Mouse (Mus musculus) G1E (cell line): Measurements from ENCODE around the gene Utp18. TPM values are rescaled to one million over a fixed set of nuclear protein-coding genes. Genes with fewer than 3 reads are reported as not detected.

Experiments
- ATAC-seq: 2 replicates; pipeline ENCODE4 v1.8.0; 2016; ENCODE audit warnings: mild to moderate bottlenecking; ENCODE audit not compliant: insufficient number of reproducible peaks, poor library complexity, low FRiP score, severe bottlenecking; ENCODE audit errors: extremely low read depth
- DNase-seq: peaks from one replicate; pipeline ENCODE4 v3.0.0; 2012; ENCODE audit warnings: low spot score
- H3K27me3 ChIP-seq: 2 replicates; pipeline ENCODE4 v1.6.1; 2012; ENCODE audit warnings: mild to moderate bottlenecking, low read length, inconsistent platforms; ENCODE audit not compliant: insufficient read depth
- H3K36me3 ChIP-seq: replicated peaks from 2 replicates; pipeline ENCODE3; 2012; ENCODE audit warnings: mild to moderate bottlenecking, inconsistent platforms
- H3K4me1 ChIP-seq: 2 replicates; pipeline ENCODE4 v1.6.1; 2012; ENCODE audit warnings: low read depth, low read length, inconsistent platforms, mixed read lengths; ENCODE audit not compliant: insufficient read depth
- H3K4me3 ChIP-seq: 2 replicates; pipeline ENCODE4 v1.5.1; 2012; ENCODE audit warnings: low read depth, mild to moderate bottlenecking, inconsistent platforms, low read length, moderate library complexity, mixed read lengths
- H3K9me3 ChIP-seq: replicated peaks from 2 replicates; pipeline ENCODE4 v1.6.1; 2012; ENCODE audit warnings: inconsistent platforms
- CTCF ChIP-seq: IDR thresholded peaks from 2 replicates; pipeline ENCODE4 v1.5.1; 2012; ENCODE audit warnings: low read depth, low read length, inconsistent platforms, mixed read lengths
- GATA1 ChIP-seq: IDR thresholded peaks from 2 replicates; pipeline ENCODE4 v1.6.1; 2012; ENCODE audit warnings: borderline replicate concordance, low read length, inconsistent platforms, mixed read lengths
- GATA2 ChIP-seq: IDR thresholded peaks from 2 replicates; pipeline ENCODE4 v1.6.1; 2012; ENCODE audit warnings: low read depth, low read length, inconsistent platforms, borderline replicate concordance
- POLR2AphosphoS5 ChIP-seq: IDR thresholded peaks from 2 replicates; pipeline ENCODE4 v1.6.1; 2012; ENCODE audit warnings: low read depth, low read length, inconsistent platforms; ENCODE audit not compliant: insufficient replicate concordance
- TAL1 ChIP-seq: conservative IDR thresholded peaks from 2 replicates; pipeline ENCODE4 v1.6.1; 2012; ENCODE audit warnings: low read depth, low read length, inconsistent platforms, mixed read lengths
- polyA plus RNA-seq: library from polyadenylated mRNA; stranded (reverse); fragments of >175 nt; gene quantifications from 2 replicates; pipeline ENCODE4 v1.2.3, GENCODE M21; 2012
- total RNA-seq, 2 experiments: library from RNA; stranded (forward) in 1 of 2; stranded (reverse) in 1 of 2; fragments of 200-1000 nt in 1 of 2; fragments of >200 nt in 1 of 2; fragmentation: Nextera tagmentation in 1 of 2; gene quantifications; 2 replicates each; pipeline ENCODE4 v1.2.3; 2014 to 2017

Gene Utp18
- total and polyA plus RNA-seq, 3 experiments: 21.9 to 50.9 (median 22.3) TPM

DNA sequence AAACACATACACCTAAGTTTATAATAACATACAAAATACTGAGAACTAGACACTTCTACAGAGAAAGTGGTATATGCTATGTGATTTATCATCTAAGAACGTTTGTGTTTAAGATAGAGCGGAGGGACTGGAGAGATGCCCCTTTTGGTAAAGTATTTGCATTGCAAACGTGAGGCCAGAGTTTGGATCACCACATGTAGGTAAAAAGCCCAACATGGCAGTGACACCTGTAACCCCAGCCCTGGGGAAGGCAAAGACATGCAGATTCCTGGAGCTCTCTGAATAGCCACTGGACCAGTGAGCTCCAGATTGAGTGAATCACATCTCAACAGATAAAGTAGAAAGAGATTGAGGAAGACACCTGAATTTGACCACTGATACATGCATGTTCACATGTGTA lies 12.2 kb upstream of the Utp18 start:
- Histone ChIP-seq H3K27me3 (no peaks in the 10 kb centered on the region), H3K4me1 (peaks cover 15% of the 10 kb centered on the region; the same call in 1 of the 2 replicates), H3K4me3 (no peak overlapping the region), H3K36me3 (peaks cover 59% of the 10 kb centered on the region), H3K9me3 (no peaks in the 10 kb centered on the region)
- TF ChIP-seq POLR2AphosphoS5: no peak
- no peak for TF ChIP-seq CTCF
- no peak for TF ChIP-seq GATA1
- no peak for TF ChIP-seq TAL1
- TF ChIP-seq GATA2: no peak
- DNase-seq (no peak), ATAC-seq (no peak)

DNA sequence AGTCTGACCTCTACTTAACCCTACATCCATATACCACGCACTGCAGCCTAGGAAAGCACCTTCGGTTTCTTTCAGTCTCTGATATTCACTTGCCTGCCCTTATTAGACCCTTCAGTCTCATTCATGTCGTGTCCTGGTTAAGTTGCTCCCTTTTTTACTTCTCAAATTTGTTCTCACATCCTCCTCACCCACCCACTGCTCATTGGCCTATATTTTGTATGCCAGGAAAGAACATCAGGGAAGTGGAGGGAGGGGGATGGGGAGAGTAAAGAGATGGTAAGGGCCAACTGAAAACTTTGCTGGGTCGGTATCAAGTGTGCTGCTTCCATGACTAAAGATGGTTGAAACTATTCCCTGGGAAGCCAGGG lies 1.5 kb upstream of the Utp18 start:
- ATAC-seq (no peak), DNase-seq (no peak)
- H3K4me1 ChIP-seq: peaks cover 46% of the 10 kb centered on the region
- H3K9me3 ChIP-seq: no peaks in the 10 kb centered on the region
- no peaks in the 10 kb centered on the region for H3K27me3 ChIP-seq
- H3K4me3 ChIP-seq: peak overlapping the region; percentile 91
- H3K36me3 ChIP-seq: peaks cover 63% of the 10 kb centered on the region
- TF ChIP-seq POLR2AphosphoS5 (no peak), CTCF (no peak), GATA2 (no peak), GATA1 (no peak), TAL1 (no peak)

DNA sequence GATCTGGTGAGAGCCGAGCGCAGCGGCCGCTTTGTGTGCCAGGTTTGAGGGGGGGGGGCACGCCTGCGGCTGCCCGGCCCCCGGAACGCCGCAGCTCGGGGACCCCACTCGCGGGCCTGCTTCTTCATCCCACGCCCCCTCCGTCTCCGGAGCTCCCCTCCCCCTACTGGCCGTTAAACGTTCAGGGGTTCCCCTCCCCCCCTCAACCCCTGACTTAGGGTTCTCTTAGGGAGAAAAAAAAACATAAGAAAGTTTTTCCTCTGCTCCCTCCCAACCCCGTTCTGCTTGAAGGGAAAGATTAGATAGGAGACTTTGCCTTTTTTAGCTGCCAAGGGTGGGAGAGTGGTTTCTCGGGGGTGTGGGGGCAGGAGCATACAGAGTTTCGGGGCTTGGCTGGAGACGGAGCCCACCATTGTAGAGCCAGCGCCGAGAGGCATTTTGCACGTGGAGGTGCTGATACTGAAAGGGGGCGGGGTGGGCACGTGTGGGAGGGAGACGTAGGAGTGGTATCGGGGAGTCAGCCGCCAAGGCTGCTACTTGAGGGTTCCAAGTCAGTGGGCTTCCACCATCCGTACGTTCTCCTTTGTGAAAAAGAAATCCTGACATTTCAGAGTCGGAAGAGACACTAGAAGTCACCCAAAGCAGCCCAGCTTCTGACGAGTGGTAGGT lies 979 bp upstream of the Utp18 start:
- Histone ChIP-seq H3K4me1 (peaks cover 46% of the 10 kb centered on the region), H3K27me3 (no peaks in the 10 kb centered on the region), H3K4me3 (peak overlapping the region; percentile 91), H3K9me3 (no peaks in the 10 kb centered on the region), H3K36me3 (peaks cover 61% of the 10 kb centered on the region)
- TF ChIP-seq TAL1 (no peak), GATA1 (no peak), POLR2AphosphoS5 (no peak), CTCF (no peak), GATA2 (no peak)
- ATAC-seq: 0 out of 2 replicates have a peak, but pooled peaks have one; percentile 31
- peak; percentile 15 for DNase-seq

DNA sequence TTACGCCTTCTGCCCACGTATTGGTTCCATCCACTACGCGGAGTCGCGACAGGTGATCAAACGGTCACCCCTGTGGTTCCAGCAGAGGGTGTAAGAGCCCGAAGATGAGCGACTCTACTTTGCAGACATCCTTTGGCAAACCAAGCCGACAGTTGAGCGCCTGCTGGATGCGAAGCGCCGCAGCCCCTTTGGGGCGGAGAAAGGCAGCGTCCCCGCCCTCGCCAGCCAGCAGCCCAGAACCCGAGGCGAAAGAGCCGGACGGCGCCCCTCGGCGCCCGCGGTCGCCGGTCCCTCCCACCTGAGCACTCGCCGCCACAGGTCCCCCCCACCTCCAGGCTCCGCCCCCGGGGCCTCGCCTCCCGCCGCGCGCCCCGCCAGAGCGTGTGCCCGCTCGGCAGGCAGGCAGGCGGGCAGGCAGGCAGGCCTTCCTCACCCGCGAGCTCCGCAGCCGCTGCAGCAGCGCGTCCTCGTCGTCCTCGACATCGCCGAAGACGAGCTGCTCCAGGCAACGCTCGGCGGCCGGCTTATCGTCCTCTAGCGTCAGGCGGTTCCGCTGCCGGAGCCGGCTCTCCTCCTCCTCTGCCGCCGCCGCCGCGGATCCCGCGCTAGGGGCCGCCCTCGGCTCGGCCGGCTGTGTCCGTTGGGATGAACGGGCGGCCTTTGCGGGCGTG lies 530 bp downstream of the Utp18 start:
- peaks cover 61% of the 10 kb centered on the region for H3K36me3 ChIP-seq
- DNase-seq: peak; percentile 67
- H3K27me3 ChIP-seq: no peaks in the 10 kb centered on the region
- ATAC-seq: peak; percentile 29
- peaks cover 47% of the 10 kb centered on the region for H3K4me1 ChIP-seq
- TF ChIP-seq GATA2: no peak
- TF ChIP-seq POLR2AphosphoS5: no peak
- no peak for TF ChIP-seq TAL1
- no peak for TF ChIP-seq GATA1
- no peak for TF ChIP-seq CTCF
- no peaks in the 10 kb centered on the region for H3K9me3 ChIP-seq
- H3K4me3 ChIP-seq: peak overlapping the region; percentile 91

DNA sequence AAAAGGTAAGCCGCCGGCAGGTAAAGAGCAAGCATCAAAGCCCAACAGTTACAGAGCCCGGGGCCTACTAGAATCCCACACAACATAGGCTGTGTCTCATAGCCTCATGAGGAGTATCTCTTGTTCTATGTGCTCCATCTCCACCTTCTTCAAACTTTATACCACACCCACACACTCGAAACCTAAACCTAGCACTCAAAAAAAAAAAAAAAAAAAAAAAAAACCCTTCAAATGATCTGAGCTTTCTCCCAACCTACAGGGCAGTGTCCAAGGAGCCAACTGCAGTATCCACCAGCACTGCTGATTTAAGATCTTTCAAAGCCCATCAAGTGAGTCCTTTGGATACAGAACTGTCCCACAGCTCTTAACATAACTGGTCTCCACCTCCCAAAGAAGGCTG lies 1.5 kb downstream of the Utp18 start:
- no peaks in the 10 kb centered on the region for H3K27me3 ChIP-seq
- peaks cover 63% of the 10 kb centered on the region for H3K36me3 ChIP-seq
- peak overlapping the region; percentile 91; the same call in 1 of the 2 replicates for H3K4me3 ChIP-seq
- no peaks in the 10 kb centered on the region for H3K9me3 ChIP-seq
- ATAC-seq (no peak), DNase-seq (no peak)
- no peak for TF ChIP-seq GATA2
- no peak for TF ChIP-seq CTCF
- TF ChIP-seq TAL1: no peak
- no peak for TF ChIP-seq POLR2AphosphoS5
- no peak for TF ChIP-seq GATA1
- peaks cover 41% of the 10 kb centered on the region for H3K4me1 ChIP-seq

DNA sequence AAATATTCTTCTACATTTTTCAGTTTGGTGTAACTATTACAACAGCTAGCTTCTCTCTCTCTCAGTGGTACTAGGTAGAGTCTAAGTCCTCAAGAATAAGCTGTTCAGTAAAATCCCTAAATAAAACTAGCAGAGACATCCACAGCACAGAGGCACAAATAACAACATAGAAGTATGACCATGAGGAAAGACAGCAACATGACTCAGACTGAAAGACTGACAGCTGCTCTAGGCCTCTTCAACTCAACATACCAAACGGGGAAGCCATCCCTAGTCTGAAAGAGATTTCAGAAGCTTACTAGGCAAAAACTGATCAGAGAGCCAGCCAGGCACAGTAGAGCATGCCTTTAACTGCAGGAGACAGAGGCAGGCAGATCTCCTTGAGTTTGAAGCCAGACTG lies 22.9 kb downstream of the Utp18 start:
- H3K4me3 ChIP-seq: no peak overlapping the region
- TF ChIP-seq GATA1: no peak
- ATAC-seq: no peak
- no peaks in the 10 kb centered on the region for H3K27me3 ChIP-seq
- DNase-seq: no peak
- H3K36me3 ChIP-seq: peaks cover 72% of the 10 kb centered on the region
- no peaks in the 10 kb centered on the region for H3K9me3 ChIP-seq
- H3K4me1 ChIP-seq: no peaks in the 10 kb centered on the region; the same call in 1 of the 2 replicates
